Mouse (Mus musculus) 416B (cell line): ENCODE measurements around the gene Cep350.
A peak's percentile ranks its signal among the peaks of the same experiment; 100 is the strongest.

Experiments used
- DNase-seq: peaks from one replicate; pipeline ENCODE4 v3.0.0; 2011; ENCODE audit warnings: low read depth

Cep350 gene

DNA sequence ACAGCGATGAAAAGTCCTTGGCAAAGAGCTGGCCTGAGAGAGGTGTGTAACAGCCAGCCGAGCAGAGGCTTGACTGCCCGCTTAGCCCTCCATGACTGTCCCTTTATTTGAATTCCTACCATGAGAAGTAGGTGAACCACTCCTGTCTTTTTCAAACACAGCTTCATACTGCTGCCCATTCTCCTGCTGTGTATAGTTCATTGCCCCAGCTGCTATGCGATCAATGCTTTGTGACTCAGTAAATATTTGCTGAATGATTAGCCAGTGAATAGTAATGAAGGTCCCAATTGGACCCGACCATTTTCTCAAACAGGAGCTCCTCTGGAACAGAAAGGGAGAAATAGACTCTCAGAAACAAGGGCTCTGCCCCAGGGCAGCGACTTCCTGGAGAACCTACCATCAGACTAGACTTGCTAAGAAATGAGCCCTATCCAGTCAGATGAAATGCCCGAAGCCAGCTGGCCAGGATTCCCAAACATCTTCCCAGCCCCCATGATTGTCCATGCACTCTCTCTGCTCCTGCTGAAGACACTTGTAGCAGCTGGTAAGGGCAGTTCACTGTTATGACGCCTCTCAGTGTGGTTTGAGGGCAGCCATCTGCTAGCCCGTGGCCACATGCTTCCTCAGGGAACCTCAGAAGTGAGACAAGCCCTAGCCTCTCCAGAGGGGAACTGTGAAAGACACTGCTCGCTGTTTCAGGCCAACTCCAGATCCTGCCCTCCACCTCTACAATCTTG is 163.2 kb downstream of the Cep350 start:
- peak; percentile 82 for DNase-seq

- no peak for DNase-seq
These were observed 164.8 kb downstream of the Cep350 start for GRCm38 (mm10) chr1:155808261-155808660.

- DNase-seq, result no peak
These were observed 167.4 kb downstream of the Cep350 start for GRCm38 (mm10) chr1:155805607-155806006.

GRCm38 (mm10) chr1:155801014-155801991 is 171.8 kb downstream of the Cep350 start:
- DNase-seq, result no peak

DNA sequence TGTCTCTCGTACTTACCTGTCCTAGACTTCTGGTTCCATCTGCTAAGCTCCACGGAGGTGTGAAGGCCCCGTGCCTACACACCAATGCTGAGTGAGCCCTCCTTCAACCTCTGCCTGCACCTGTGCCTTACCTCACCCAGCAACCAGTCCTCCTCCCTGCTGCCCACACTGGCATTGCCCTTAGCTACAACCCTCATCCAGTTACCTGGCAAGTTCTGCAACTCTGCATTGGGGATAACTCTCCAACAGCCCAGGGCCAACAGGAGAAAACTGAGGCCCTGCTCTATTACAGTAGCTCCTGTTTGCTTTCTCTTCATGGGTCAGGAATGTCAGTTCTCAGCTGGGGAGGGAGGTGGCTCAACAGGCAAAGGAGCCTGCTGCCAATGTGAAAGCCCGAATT is 175.1 kb downstream of the Cep350 start:
- DNase-seq, result no peak

DNA sequence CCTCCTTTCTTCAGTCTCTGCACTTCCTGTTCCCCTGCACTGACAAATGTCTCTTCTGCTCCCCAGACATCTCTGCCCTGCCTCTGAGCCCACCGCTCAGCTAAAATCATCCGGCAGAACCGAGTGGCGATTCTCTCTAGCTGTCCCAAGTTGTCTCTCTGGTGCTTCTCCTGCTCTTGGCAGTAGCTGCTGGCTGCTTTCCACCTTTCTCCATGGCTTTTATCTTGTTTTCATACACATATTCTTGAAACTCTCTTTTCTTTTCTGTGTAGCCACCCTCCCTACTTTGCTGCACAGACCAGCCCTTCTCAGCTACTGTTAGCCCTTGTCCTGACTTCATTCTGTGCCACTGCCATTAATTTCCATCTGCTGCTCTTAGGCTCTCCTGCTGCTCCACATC is 175.6 kb downstream of the Cep350 start:
- no peak for DNase-seq

GRCm38 (mm10) chr1:155796757-155797405 is 176.2 kb downstream of the Cep350 start:
- no peak for DNase-seq

GRCm38 (mm10) chr1:155795791-155796233 is 177.2 kb downstream of the Cep350 start:
- peak; percentile 49 for DNase-seq
